Mouse (Mus musculus): Measurements from ENCODE around the gene Taf5.

Gene Taf5

DNA sequence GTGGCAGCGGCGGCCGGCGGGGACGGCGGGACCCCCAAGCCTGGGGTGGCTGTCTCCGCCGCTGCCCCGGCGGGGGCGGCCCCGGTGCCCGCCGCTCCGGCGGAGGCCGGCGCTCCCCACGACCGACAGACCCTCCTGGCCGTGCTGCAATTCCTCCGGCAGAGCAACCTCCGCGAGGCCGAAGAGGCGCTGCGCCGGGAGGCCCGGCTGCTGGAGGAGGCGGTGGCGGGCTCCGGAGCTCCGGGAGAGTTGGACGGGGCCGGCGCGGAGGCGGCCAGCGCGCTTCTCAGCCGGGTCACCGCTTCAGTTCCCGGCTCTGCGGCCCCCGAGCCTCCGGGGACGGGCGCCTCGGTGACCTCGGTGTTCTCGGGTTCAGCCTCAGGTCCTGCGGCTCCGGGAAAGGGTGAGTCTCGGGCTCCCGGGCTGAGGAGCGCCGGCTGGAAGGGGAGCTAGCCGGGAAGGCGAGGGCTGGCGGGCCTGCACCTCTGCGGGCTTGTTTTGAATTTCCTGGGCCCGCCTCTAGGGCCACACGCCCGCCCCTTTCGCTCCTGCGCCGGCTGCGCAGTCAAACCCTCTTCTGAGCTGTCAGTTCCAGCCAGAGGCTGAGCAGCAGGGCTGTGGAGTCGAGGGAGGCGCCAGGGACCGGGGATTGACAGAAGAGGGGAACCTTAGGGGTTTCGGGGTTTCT lies 522 bp downstream of the Taf5 start:
- peak; percentile 85 to 89 for DNase-seq

GRCm38 (mm10) chr19:47088226-47088625 lies 20.7 kb downstream of the Taf5 start:
- DNase-seq: no peak

DNA sequence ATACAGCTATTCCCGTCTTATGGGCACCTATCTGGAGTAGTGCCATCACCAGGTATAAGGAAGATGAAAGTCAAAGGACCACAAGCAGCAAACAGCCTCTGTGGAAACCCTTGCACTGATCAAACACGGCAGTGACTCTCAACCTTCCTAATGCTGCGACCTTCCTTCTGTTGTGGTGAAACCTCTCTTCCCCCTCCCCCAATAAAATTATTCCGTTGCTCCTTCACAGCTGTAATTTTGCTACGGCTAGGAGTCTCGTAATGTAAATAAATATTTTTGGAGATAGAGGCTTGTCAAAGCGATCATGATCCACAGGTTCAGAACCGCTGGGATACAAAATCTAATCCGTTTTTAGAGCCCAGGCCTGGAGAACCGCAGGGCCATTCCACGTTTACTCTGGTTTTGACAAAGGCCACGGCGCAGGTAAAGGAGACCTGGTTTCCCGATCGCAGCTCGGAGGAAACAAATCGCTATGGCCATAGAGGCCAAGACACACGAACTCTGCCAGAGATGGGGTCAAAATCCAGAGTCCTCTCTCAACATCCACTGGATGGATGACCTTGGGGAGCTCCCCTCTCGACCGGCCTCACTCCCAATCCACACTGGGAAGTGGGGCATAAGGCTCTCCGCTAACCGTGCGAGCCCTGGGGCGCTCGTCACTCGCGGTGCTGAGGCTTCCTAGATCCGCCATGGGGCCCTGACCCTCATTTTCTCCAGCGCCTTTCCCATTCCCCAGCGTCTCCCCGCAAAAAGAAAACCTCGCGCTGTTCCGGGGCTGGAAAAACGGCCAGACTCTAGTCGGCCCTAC lies 22.4 kb downstream of the Taf5 start:
- DNase-seq: peak in 1 of 2 experiments; percentile 25

GRCm38 (mm10) chr19:47090550-47091156 lies 23.1 kb downstream of the Taf5 start, which contains the start of the genes Usmg5 and Pdcd11:
Usmg5 (minus strand) TSS chr19:47090647.
Pdcd11 (plus strand) TSS chr19:47090768.
- DNase-seq: peak; percentile 98 to 99

DNA sequence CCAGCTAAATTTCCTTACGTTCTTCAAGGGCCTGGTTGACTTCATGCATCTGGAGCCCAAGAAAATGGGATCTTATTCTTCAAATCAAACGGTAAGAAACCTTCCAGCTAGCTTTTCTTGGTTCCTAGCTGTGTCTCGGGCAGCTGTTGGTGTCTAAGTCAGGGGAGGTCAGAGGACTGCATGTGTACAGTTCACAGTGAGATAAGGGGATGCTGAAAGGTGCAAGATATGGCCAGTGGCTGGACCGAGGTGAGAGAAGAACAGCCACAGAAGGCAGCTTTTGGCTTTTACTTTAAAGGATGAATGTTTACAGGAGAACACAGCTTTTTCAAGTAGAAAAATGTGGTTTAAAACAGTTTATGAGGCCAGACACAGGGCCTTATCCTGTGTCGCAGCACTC lies 33.5 kb downstream of the Taf5 start:
- no peak for DNase-seq

DNA sequence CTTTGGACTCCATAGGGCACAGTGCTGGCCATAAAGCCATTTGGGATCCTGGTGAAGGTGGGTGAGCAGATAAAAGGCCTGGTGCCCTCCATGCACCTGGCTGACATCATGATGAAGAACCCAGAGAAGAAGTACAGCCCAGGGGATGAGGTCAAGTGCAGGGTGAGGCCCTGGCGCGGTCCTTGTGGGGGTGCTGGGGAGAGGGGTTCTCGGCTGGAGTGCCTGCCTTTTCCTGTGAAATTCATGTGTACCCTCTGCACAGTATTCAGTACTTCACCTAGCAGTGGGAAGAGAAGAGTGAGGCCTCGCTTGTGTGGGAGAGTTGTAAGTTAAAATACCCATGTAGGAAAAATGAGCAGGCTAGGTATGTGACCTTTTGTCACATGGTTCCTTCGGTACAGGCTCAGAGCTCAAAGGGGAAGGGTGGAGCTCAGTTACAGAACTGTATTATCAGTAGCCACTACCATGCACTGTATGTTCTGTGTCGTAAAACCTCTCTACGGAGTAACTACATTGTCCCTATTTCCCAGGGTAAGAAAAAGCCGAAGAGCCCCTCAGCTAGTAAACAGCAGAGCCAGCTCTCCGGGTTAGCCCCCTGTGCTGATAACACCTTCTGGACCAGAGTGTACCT lies 37.2 kb downstream of the Taf5 start:
- no peak for DNase-seq

GRCm38 (mm10) chr19:47118634-47119033 lies 51.1 kb downstream of the Taf5 start:
- no peak for DNase-seq

DNA sequence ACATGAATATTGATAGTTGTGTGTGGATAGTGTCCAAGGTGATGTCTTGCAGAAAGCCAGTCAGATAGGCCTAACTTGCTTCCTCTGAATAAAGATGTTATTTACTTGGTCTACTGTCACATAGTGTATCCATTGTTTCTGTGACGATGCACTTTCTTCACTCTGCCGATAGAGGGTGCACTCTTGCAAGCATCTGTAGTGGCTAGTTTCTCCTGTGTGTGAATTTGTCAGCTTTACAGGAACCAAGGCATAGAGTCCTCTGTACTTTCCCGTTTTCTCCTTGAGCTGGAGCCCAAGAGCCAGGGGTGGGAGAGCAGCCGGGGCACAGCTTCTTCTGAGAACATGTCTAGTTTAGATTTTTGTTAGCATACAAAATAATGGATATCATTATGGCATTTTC lies 53.5 kb downstream of the Taf5 start:
- peak; percentile 35 to 57 for DNase-seq

- peak; percentile 61 to 73 for DNase-seq
These were observed 55.3 kb downstream of the Taf5 start for GRCm38 (mm10) chr19:47122802-47123201.

DNA sequence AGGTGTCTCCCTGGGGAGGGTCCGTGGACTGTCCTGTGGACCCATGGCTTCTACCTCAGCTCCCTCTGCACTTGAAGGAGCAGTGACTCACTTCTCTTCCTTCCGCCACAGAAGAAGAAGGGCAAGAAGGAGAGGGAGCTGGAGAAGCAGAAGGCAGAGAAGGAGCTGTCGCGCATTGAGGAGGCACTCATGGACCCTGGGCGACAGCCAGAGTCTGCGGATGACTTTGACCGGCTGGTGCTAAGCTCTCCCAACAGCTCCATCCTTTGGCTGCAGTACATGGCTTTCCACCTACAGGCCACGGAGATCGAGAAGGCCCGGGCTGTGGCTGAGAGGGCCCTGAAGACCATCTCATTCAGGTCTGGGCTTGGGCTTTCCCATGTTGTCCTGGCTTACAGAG lies 60.6 kb downstream of the Taf5 start:
- DNase-seq: no peak

- no peak for DNase-seq
These were observed 61.3 kb downstream of the Taf5 start for GRCm38 (mm10) chr19:47128835-47129234.

GRCm38 (mm10) chr19:47130551-47131125 lies 63.1 kb downstream of the Taf5 start:
- no peak for DNase-seq

All from cerebellum, postnatal 10 days (tissue).